Mouse (Mus musculus) central nervous system, embryonic 14 days (tissue): ENCODE data around the gene Smarcc1. TPM values are rescaled to one million over a fixed set of nuclear protein-coding genes. Genes with fewer than 3 reads are reported as not detected.

Experiments used
- polyA plus RNA-seq: library from polyadenylated mRNA; depleted of rRNA; stranded (reverse); fragments of >200 nt; gene quantifications from 2 replicates; pipeline ENCODE4 v1.2.3, GENCODE M21; 2012; rRNA removed

The Smarcc1 gene
- 73.8 and 80.2 TPM in 2 replicates for polyA plus RNA-seq

GRCm38 (mm10) chr9:110116977-110117778, at the start of gene Smarcc1:
Gene Smarcc1, plus strand, starts transcription at chr9:110117708.

GRCm38 (mm10) chr9:110117779-110118139, 251 bp downstream of the Smarcc1 start, which contains the start of gene Dhx30:
Gene Dhx30, minus strand, starts transcription at chr9:110117830.

GRCm38 (mm10) chr9:110243221-110243833, 125.8 kb downstream of the Smarcc1 start, which contains the start of gene Cspg5:
Gene Cspg5, plus strand, starts transcription at chr9:110243783.

Other genes starting within 250 kb of the Smarcc1 start
- 18.4 and 18.6 TPM in 2 replicates for gene Cdc25a, start 242.1 kb upstream of the Smarcc1 start, polyA plus RNA-seq
- gene Map4, start 186.2 kb upstream of the Smarcc1 start, polyA plus RNA-seq = 176 and 198 TPM in 2 replicates
- 196 and 218 TPM in 2 replicates for gene Dhx30, start 122 bp downstream of the Smarcc1 start, polyA plus RNA-seq
- 85.3 and 86.8 TPM in 2 replicates for gene Cspg5, start 126.1 kb downstream of the Smarcc1 start, polyA plus RNA-seq
- 47.1 and 49.3 TPM in 2 replicates for gene Elp6, start 187.5 kb downstream of the Smarcc1 start, polyA plus RNA-seq
- 30.4 and 36.7 TPM in 2 replicates for gene Scap, start 215.6 kb downstream of the Smarcc1 start, polyA plus RNA-seq